Mouse (Mus musculus) hindbrain, embryonic 15.5 days (tissue): ENCODE results near the gene Slc37a4. TPM values are rescaled to one million over a fixed set of nuclear protein-coding genes. Genes with fewer than 3 reads are reported as not detected.
A peak's percentile ranks its signal among the peaks of the same experiment; 100 is the strongest.
"Not testable (repeated sequence)": the region's sequence is repeated elsewhere in the genome, so short reads cannot be mapped to it uniquely, and the experiment has no call there.

Experiments
- ATAC-seq: fragments of 200-750 bp; cut with Nextera tagmentation; 2 replicates; pipeline ENCODE4 v1.8.0; 2017; ENCODE audit warnings: low read depth, moderate number of reproducible peaks, moderate TSS enrichment; ENCODE audit not compliant: low FRiP score
- H3K27ac ChIP-seq: fragments of 300-500 bp; sonication (generic); replicated peaks from 2 replicates; pipeline ENCODE4 v1.5.1; 2015; ENCODE audit warnings: mild to moderate bottlenecking, inconsistent platforms
- H3K27me3 ChIP-seq: fragments of 300-500 bp; sonication (generic); 2 replicates; pipeline ENCODE4 v1.6.1; 2015; ENCODE audit warnings: control low read depth, inconsistent platforms
- H3K36me3 ChIP-seq: fragments of 300-500 bp; sonication (generic); 2 replicates; pipeline ENCODE4 v1.6.1; 2015; ENCODE audit warnings: control low read depth, inconsistent platforms
- H3K4me1 ChIP-seq: fragments of 300-500 bp; sonication (generic); replicated peaks from 2 replicates; pipeline ENCODE4 v1.6.1; 2015; ENCODE audit warnings: control low read depth, inconsistent platforms
- H3K4me2 ChIP-seq: fragments of 300-500 bp; sonication (generic); 2 replicates; pipeline ENCODE4 v1.6.1; 2015; ENCODE audit warnings: moderate library complexity, mild to moderate bottlenecking, inconsistent platforms
- H3K4me3 ChIP-seq: fragments of 300-500 bp; sonication (generic); 2 replicates; pipeline ENCODE4 v1.5.1; 2015; ENCODE audit warnings: mild to moderate bottlenecking, inconsistent platforms
- H3K9ac ChIP-seq: fragments of 300-500 bp; sonication (generic); 2 replicates; pipeline ENCODE4 v1.6.1; 2015; ENCODE audit warnings: inconsistent platforms
- H3K9me3 ChIP-seq: fragments of 300-500 bp; sonication (generic); 2 replicates; pipeline ENCODE4 v1.6.1; 2016; ENCODE audit warnings: control low read depth, inconsistent platforms
- WGBS: fragments of 180-500 bp; shearing (Covaris S2); methylation state at CpG from one replicate; pipeline ENCODE4 v1.1.7; 2015; 5-methylcytosine and 5-hydroxymethylcytosine counted together
- polyA plus RNA-seq: library from polyadenylated mRNA; unstranded; fragments of >200 nt; fragmentation: Nextera tagmentation; extraction: Ambion mirVana; gene quantifications from 2 replicates; pipeline ENCODE4 v1.2.1, GENCODE M21; 2015

The Slc37a4 gene
- polyA plus RNA-seq, 1 experiment from 2014 or later = 56.3 TPM

GRCm38 (mm10) chr9:44399795-44400114 lies 3.1 kb downstream of the Slc37a4 start:
- no peaks in the 10 kb centered on the region for H3K9me3 ChIP-seq
- no peak overlapping the region for H3K4me3 ChIP-seq
- no peak overlapping the region for H3K9ac ChIP-seq
- H3K36me3 ChIP-seq = peaks cover 47% of the 10 kb centered on the region
- WGBS = 84% methylated on average over 6 of the region's 6 CpGs
- peaks cover 41% of the 10 kb centered on the region for H3K4me1 ChIP-seq
- no peak overlapping the region for H3K27ac ChIP-seq
- H3K4me2 ChIP-seq = peak overlapping the region; percentile 64
- no peak for ATAC-seq
- H3K27me3 ChIP-seq = no peaks in the 10 kb centered on the region

- no peaks in the 10 kb centered on the region for H3K9me3 ChIP-seq
- H3K27me3 ChIP-seq = no peaks in the 10 kb centered on the region
- no peak overlapping the region for H3K9ac ChIP-seq
- H3K4me1 ChIP-seq = peaks cover 51% of the 10 kb centered on the region
- H3K27ac ChIP-seq = no peak overlapping the region
- ATAC-seq = no peak
- H3K4me2 ChIP-seq = no peak overlapping the region
- H3K36me3 ChIP-seq = peaks cover 53% of the 10 kb centered on the region
- 84% methylated on average over 4 of the region's 4 CpGs for WGBS
- H3K4me3 ChIP-seq = no peak overlapping the region
Observed at GRCm38 (mm10) chr9:44401081-44401480, 4.4 kb downstream of the Slc37a4 start.

GRCm38 (mm10) chr9:44405011-44405410 lies 8.4 kb downstream of the Slc37a4 start:
- Histone ChIP-seq H3K27me3 (no peaks in the 10 kb centered on the region), H3K36me3 (peaks cover 65% of the 10 kb centered on the region), H3K4me2 (0 out of 2 replicates have a peak overlapping the region, but pooled peaks have one; percentile 78), H3K4me3 (no peak overlapping the region), H3K4me1 (peaks cover 38% of the 10 kb centered on the region), H3K9me3 (no peaks in the 10 kb centered on the region), H3K27ac (no peak overlapping the region), H3K9ac (no peak overlapping the region)
- 87% methylated on average over 3 of the region's 3 CpGs for WGBS
- no peak for ATAC-seq

GRCm38 (mm10) chr9:44406906-44407751 lies 10.5 kb downstream of the Slc37a4 start, which contains the start of the genes Rps25 and Trappc4:
TSS of gene Rps25 (plus strand) at chr9:44407139.
TSS of gene Trappc4 (minus strand) at chr9:44407600.
- ATAC-seq = peak; percentile 97
- peak within 1 kb of the TSS; percentile 90 for H3K4me3 ChIP-seq
- peak within 1 kb of the TSS; percentile 58 for H3K9ac ChIP-seq
- peaks cover 67% of the 10 kb centered on the region for H3K36me3 ChIP-seq
- H3K4me2 ChIP-seq = peak within 1 kb of the TSS; percentile 78
- no peaks in the 10 kb centered on the region for H3K9me3 ChIP-seq
- peaks cover 34% of the 10 kb centered on the region for H3K4me1 ChIP-seq
- no peaks in the 10 kb centered on the region for H3K27me3 ChIP-seq
- WGBS = under 1% methylated on average over 51 of the region's 51 CpGs
- peak within 1 kb of the TSS; percentile 96 for H3K27ac ChIP-seq

- no peaks in the 10 kb centered on the region for H3K27me3 ChIP-seq
- H3K4me2 ChIP-seq = peak overlapping the region; percentile 78
- no peaks in the 10 kb centered on the region for H3K9me3 ChIP-seq
Observed at GRCm38 (mm10) chr9:44407752-44408097, 11.1 kb downstream of the Slc37a4 start.

GRCm38 (mm10) chr9:44408693-44409092 lies 12.0 kb downstream of the Slc37a4 start:
- Histone ChIP-seq H3K36me3 (peaks cover 67% of the 10 kb centered on the region), H3K4me2 (peak overlapping the region; percentile 78), H3K4me3 (peak overlapping the region; percentile 90), H3K4me1 (peaks cover 34% of the 10 kb centered on the region)
- H3K9me3 ChIP-seq, H3K9ac ChIP-seq, ATAC-seq, H3K27ac ChIP-seq, H3K27me3 ChIP-seq: not testable (repeated sequence)
- 85% methylated on average over 9 of the region's 9 CpGs for WGBS

More at GRCm38 (mm10) chr9:44407752-44408097, 11.1 kb downstream of the Slc37a4 start:
- H3K36me3 ChIP-seq = peaks cover 67% of the 10 kb centered on the region
- peak overlapping the region; percentile 90 for H3K4me3 ChIP-seq
- under 1% methylated on average over 24 of the region's 24 CpGs for WGBS
- no peak for ATAC-seq
- peak overlapping the region; percentile 96 for H3K27ac ChIP-seq
- peaks cover 34% of the 10 kb centered on the region for H3K4me1 ChIP-seq
- peak overlapping the region; percentile 58 for H3K9ac ChIP-seq

GRCm38 (mm10) chr9:44410647-44411336 lies 14.1 kb downstream of the Slc37a4 start:
- peaks cover 60% of the 10 kb centered on the region for H3K36me3 ChIP-seq

GRCm38 (mm10) chr9:44411601-44412130 lies 15.0 kb downstream of the Slc37a4 start:
- ATAC-seq = no peak
- Histone ChIP-seq H3K9me3 (no peaks in the 10 kb centered on the region), H3K4me1 (peaks cover 20% of the 10 kb centered on the region), H3K27me3 (no peaks in the 10 kb centered on the region), H3K9ac (no peak overlapping the region), H3K4me2 (no peak overlapping the region), H3K36me3 (peaks cover 60% of the 10 kb centered on the region), H3K27ac (no peak overlapping the region), H3K4me3 (no peak overlapping the region)
- 83% methylated on average over 1 of the region's 1 CpGs for WGBS

More at GRCm38 (mm10) chr9:44410647-44411336, 14.1 kb downstream of the Slc37a4 start:
- Histone ChIP-seq H3K4me3 (no peak overlapping the region), H3K4me2 (no peak overlapping the region), H3K4me1 (peaks cover 20% of the 10 kb centered on the region), H3K9me3 (no peaks in the 10 kb centered on the region), H3K27ac (no peak overlapping the region), H3K27me3 (no peaks in the 10 kb centered on the region), H3K9ac (no peak overlapping the region)
- 81% methylated on average over 2 of the region's 2 CpGs for WGBS
- ATAC-seq = no peak

GRCm38 (mm10) chr9:44412306-44412705 lies 15.7 kb downstream of the Slc37a4 start:
- Histone ChIP-seq H3K4me3 (no peak overlapping the region), H3K9ac (no peak overlapping the region), H3K36me3 (peaks cover 60% of the 10 kb centered on the region), H3K27me3 (no peaks in the 10 kb centered on the region), H3K4me1 (peaks cover 25% of the 10 kb centered on the region), H3K9me3 (no peaks in the 10 kb centered on the region), H3K4me2 (no peak overlapping the region), H3K27ac (no peak overlapping the region)
- WGBS = 89% methylated on average over 4 of the region's 4 CpGs
- no peak for ATAC-seq

GRCm38 (mm10) chr9:44412781-44413180 lies 16.1 kb downstream of the Slc37a4 start:
- H3K27ac ChIP-seq = no peak overlapping the region
- H3K4me1 ChIP-seq = peaks cover 27% of the 10 kb centered on the region
- no peaks in the 10 kb centered on the region for H3K9me3 ChIP-seq
- H3K9ac ChIP-seq = no peak overlapping the region
- H3K27me3 ChIP-seq = no peaks in the 10 kb centered on the region
- H3K36me3 ChIP-seq = peaks cover 60% of the 10 kb centered on the region
- no peak for ATAC-seq
- H3K4me2 ChIP-seq = no peak overlapping the region
- 92% methylated on average over 2 of the region's 2 CpGs for WGBS
- H3K4me3 ChIP-seq = no peak overlapping the region

GRCm38 (mm10) chr9:44417156-44417891 lies 20.7 kb downstream of the Slc37a4 start:
- peak overlapping the region; percentile 79 for H3K27ac ChIP-seq
- H3K4me1 ChIP-seq = peaks cover 17% of the 10 kb centered on the region
- peak overlapping the region; percentile 74 for H3K4me3 ChIP-seq
- 8% methylated on average over 26 of the region's 26 CpGs for WGBS
- H3K27me3 ChIP-seq = no peaks in the 10 kb centered on the region
- peak; percentile 74; the same call in 1 of the 2 replicates for ATAC-seq
- peak overlapping the region; percentile 80 for H3K4me2 ChIP-seq
- H3K36me3 ChIP-seq = peaks cover 23% of the 10 kb centered on the region
- peak overlapping the region; percentile 74 for H3K9ac ChIP-seq
- H3K9me3 ChIP-seq = no peaks in the 10 kb centered on the region
